Mouse (Mus musculus) intestine, postnatal 0 days (tissue): ENCODE data around the gene Atp2b1. TPM values are rescaled to one million over a fixed set of nuclear protein-coding genes. Genes with fewer than 3 reads are reported as not detected.

Experiments
- ATAC-seq: fragments of 200-750 bp; cut with Nextera tagmentation; 2 replicates; pipeline ENCODE4 v1.8.0; 2017; ENCODE audit warnings: mild to moderate bottlenecking, moderate TSS enrichment, moderate library complexity
- H3K27ac ChIP-seq: fragments of 300-500 bp; sonication (generic); 2 replicates; pipeline ENCODE4 v1.5.1; 2014; ENCODE audit warnings: mild to moderate bottlenecking, low read depth, low read length, moderate library complexity
- H3K27me3 ChIP-seq: fragments of 300-500 bp; sonication (generic); replicated peaks from 2 replicates; pipeline ENCODE4 v1.6.1; 2014; ENCODE audit warnings: low read length, mixed read lengths; ENCODE audit not compliant: control insufficient read depth, insufficient read depth
- H3K36me3 ChIP-seq: fragments of 300-500 bp; sonication (generic); 2 replicates; pipeline ENCODE4 v1.6.1; 2014; ENCODE audit warnings: mild to moderate bottlenecking, moderate library complexity; ENCODE audit not compliant: control insufficient read depth, insufficient read depth
- H3K4me1 ChIP-seq: fragments of 300-500 bp; sonication (generic); replicated peaks from 2 replicates; pipeline ENCODE4 v1.6.1; 2014; ENCODE audit warnings: antibody characterized with exemption, low read length, mixed read lengths; ENCODE audit not compliant: control insufficient read depth, insufficient read depth
- H3K4me2 ChIP-seq: fragments of 300-500 bp; sonication (generic); replicated peaks from 2 replicates; pipeline ENCODE4 v1.6.1; 2014; ENCODE audit warnings: low read depth, mild to moderate bottlenecking, moderate library complexity
- H3K4me3 ChIP-seq: fragments of 300-500 bp; sonication (generic); 2 replicates; pipeline ENCODE4 v1.5.1; 2014; ENCODE audit warnings: low read depth, low read length
- H3K9ac ChIP-seq: fragments of 300-500 bp; sonication (generic); 2 replicates; pipeline ENCODE4 v1.6.1; 2014; ENCODE audit warnings: mild to moderate bottlenecking, low read depth, low read length
- H3K9me3 ChIP-seq: fragments of 300-500 bp; sonication (generic); 2 replicates; pipeline ENCODE4 v1.6.1; 2016; ENCODE audit warnings: mixed run types; ENCODE audit not compliant: control insufficient read depth
- CTCF ChIP-seq: sonication (generic); IDR thresholded peaks from 2 replicates; pipeline ENCODE4 v1.5.1; 2016; ENCODE audit warnings: low read depth, mild to moderate bottlenecking, control low read depth, antibody characterized with exemption, moderate library complexity
- WGBS: fragments of 180-500 bp; shearing (Covaris S2); extraction: QIAGEN DNeasy Blood & Tissue Kit; methylation state at CpG from one replicate; pipeline ENCODE4 v1.1.7; 2014; 5-methylcytosine and 5-hydroxymethylcytosine counted together
- polyA plus RNA-seq: library from polyadenylated mRNA; unstranded; fragments of >200 nt; fragmentation: Nextera tagmentation; extraction: Ambion mirVana; gene quantifications from 2 replicates; pipeline ENCODE4 v1.2.1, GENCODE M21; 2015

Atp2b1 gene
- polyA plus RNA-seq, result 179 and 193 TPM in 2 replicates

DNA sequence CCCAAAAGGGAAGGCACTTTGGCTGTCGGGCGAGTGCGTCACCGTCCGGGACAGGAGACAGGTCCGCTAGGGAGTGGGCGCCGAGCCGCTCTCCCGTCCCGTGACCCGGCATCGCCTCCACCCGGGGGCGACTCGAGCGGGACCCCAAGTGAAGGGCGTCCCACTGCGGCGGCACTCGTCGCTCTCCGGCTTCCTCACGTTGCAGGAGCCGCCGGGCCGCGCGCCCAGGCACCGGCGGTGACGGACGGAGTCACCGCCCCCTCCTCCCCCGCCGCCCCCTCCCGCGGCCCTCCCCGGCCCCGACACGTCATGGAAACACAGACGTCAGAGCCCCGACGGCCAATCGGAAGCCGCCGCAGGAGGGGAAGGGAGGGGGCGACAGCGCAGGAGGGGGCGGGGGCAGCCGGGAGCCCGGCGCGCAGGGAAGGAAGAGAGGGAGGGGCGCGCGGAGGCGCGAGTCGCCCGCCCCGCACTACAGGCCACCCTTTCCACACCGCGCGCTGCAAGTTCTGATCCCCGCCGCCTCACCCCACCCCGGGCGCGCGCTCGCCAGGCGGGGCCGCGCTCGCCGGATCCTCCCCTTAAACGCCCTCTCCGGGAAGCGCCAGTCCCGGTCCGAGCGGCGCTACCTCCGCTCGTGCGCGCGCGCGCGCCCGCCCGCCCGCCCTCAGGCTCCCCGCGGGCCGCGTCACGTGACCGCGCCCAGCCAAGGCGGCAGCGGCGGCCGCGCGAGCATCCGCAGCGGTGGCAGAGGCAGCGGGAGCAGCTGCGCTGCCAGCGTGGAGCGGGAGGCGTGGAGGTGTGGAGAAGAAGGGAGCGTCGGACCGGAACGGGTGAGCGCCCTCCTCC lies at the start of gene Atp2b1:
Atp2b1 (plus strand) TSS at position 446 of the 849 bp plus-strand sequence.
- no peaks in the 10 kb centered on the region for H3K9me3 ChIP-seq
- WGBS, result under 1% methylated on average over 63 of the region's 120 CpGs
- no peaks in the 10 kb centered on the region for H3K4me1 ChIP-seq
- no peaks in the 10 kb centered on the region for H3K36me3 ChIP-seq
- ATAC-seq, result peak; percentile 92
- no peaks in the 10 kb centered on the region for H3K27me3 ChIP-seq
- H3K27ac ChIP-seq, result peak within 1 kb of the TSS; percentile 99
- peak; percentile 59 for TF ChIP-seq CTCF
- H3K9ac ChIP-seq, result peak within 1 kb of the TSS; percentile 96
- H3K4me2 ChIP-seq, result peak within 1 kb of the TSS; percentile 83
- H3K4me3 ChIP-seq, result peak within 1 kb of the TSS; percentile 98

GRCm38 (mm10) chr10:98864851-98865250 lies 49.4 kb upstream of the Atp2b1 start:
- 46% methylated on average over 3 of the region's 3 CpGs for WGBS
- TF ChIP-seq CTCF, result no peak

DNA sequence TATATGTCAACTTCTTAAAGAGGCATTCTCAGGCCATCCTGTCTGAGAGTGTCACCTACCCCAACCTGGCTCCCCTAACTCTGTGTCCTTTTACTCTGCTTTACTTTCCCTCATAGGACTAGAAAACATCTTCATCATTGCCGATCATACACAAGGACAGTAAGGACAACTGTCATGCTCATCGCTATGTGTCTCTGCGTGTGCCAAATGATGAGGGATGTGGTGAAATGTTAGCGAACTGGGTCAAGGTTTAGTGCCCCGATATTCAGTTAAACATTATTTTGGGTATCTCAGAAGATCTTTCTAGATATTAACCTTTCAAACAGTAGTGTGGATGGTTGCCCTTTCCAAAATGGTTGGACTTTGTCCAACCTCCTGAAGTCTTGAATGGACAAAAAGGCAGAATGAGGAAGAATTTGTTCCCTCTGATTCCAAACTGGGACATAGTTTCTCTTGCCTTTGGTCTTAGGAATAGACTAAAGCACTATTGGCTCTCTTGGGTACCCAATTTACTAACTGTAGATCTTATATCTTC lies 47.3 kb upstream of the Atp2b1 start:
- Histone ChIP-seq H3K9me3 (no peaks in the 10 kb centered on the region), H3K36me3 (no peaks in the 10 kb centered on the region), H3K4me1 (no peaks in the 10 kb centered on the region), H3K9ac (no peak overlapping the region), H3K4me2 (no peak overlapping the region), H3K4me3 (no peak overlapping the region), H3K27ac (no peak overlapping the region), H3K27me3 (no peaks in the 10 kb centered on the region)
- no peak for ATAC-seq
- 98% methylated on average over 5 of the region's 5 CpGs for WGBS
- no peak for TF ChIP-seq CTCF

More at GRCm38 (mm10) chr10:98864851-98865250, 49.4 kb upstream of the Atp2b1 start:
- H3K9me3 ChIP-seq, result no peaks in the 10 kb centered on the region
- no peak overlapping the region for H3K4me3 ChIP-seq
- H3K4me1 ChIP-seq, result no peaks in the 10 kb centered on the region
- H3K9ac ChIP-seq, result no peak overlapping the region
- peak overlapping the region; percentile 37; the same call in 1 of the 2 replicates for H3K27ac ChIP-seq
- no peak overlapping the region for H3K4me2 ChIP-seq
- no peaks in the 10 kb centered on the region for H3K36me3 ChIP-seq
- ATAC-seq, result no peak; the same call in 1 of the 2 replicates
- H3K27me3 ChIP-seq, result no peaks in the 10 kb centered on the region

DNA sequence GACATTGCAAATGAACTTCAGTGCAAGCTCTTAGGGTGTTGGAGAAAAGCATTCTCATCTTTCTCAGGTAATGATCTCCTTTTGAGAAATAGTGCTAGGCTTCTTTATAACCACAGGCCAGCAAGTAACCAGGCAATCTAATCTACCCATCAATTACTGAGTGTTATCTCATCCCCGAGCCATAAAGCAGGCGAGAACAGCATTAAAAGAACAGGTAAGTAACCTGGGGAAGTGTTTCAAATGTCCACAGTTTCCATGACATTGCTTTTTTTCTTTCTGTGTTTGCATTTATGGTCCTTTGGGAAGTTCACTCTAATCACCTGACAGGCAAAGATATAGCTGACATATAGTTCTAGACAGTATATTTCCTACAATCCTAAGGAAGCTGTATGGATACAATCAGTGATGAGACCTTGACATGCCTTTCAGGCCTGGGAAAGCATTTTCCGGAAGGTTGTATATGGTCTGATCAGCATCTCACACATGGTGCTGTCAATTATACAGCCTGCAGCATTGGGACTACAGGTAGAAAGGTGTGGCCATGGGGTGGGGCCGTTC lies 45.8 kb upstream of the Atp2b1 start:
- Histone ChIP-seq H3K9me3 (no peaks in the 10 kb centered on the region), H3K36me3 (no peaks in the 10 kb centered on the region), H3K27ac (no peak overlapping the region), H3K9ac (no peak overlapping the region), H3K4me2 (no peak overlapping the region), H3K4me3 (no peak overlapping the region), H3K27me3 (no peaks in the 10 kb centered on the region), H3K4me1 (no peaks in the 10 kb centered on the region)
- WGBS, result 42% methylated on average over 4 of the region's 4 CpGs
- peak; percentile 75 for ATAC-seq
- TF ChIP-seq CTCF, result no peak

DNA sequence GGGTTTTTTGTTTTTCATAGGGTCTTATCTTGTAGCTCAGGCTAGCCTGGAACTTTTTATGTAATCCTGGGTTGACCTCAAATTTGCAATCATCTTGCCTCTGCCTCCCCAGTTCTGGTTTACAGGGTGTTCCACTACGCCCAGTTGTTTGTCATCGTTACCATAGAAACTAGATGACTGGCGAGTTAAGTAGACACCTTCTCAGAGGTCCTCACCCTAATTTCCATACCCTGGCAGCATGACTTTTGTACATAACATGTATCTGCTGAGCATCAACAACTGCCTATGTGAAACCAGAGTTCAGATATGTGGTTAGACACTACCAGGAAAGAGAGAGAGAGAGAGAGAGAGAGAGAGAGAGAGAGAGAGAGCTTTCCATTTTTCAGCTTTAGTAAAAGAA lies 36.4 kb upstream of the Atp2b1 start:
- 74% methylated on average over 3 of the region's 3 CpGs for WGBS
- Histone ChIP-seq H3K27me3 (no peaks in the 10 kb centered on the region), H3K9me3 (no peaks in the 10 kb centered on the region), H3K4me1 (no peaks in the 10 kb centered on the region), H3K27ac (no peak overlapping the region), H3K4me3 (no peak overlapping the region), H3K9ac (no peak overlapping the region), H3K36me3 (no peaks in the 10 kb centered on the region), H3K4me2 (no peak overlapping the region)
- TF ChIP-seq CTCF, result no peak
- no peak for ATAC-seq

GRCm38 (mm10) chr10:98878636-98879035 lies 35.6 kb upstream of the Atp2b1 start:
- Histone ChIP-seq H3K27ac (no peak overlapping the region), H3K9me3 (no peaks in the 10 kb centered on the region), H3K36me3 (no peaks in the 10 kb centered on the region), H3K4me1 (no peaks in the 10 kb centered on the region), H3K27me3 (no peaks in the 10 kb centered on the region), H3K4me2 (no peak overlapping the region), H3K4me3 (no peak overlapping the region), H3K9ac (no peak overlapping the region)
- no peak for ATAC-seq
- no peak for TF ChIP-seq CTCF
- 79% methylated on average over 2 of the region's 2 CpGs for WGBS
